Mouse (Mus musculus) urinary bladder, postnatal 10 days (tissue): ENCODE measurements around the gene Man1a2.

Experiments
- DNase-seq: peaks from one replicate; pipeline ENCODE4 v3.0.0; 2022; ENCODE audit warnings: low spot score

Man1a2 gene

GRCm38 (mm10) chr3:100684234-100684975 lies 898 bp downstream of the Man1a2 start:
- no peak for DNase-seq

- DNase-seq: no peak
These were observed 2.5 kb downstream of the Man1a2 start for GRCm38 (mm10) chr3:100682841-100683240.

DNA sequence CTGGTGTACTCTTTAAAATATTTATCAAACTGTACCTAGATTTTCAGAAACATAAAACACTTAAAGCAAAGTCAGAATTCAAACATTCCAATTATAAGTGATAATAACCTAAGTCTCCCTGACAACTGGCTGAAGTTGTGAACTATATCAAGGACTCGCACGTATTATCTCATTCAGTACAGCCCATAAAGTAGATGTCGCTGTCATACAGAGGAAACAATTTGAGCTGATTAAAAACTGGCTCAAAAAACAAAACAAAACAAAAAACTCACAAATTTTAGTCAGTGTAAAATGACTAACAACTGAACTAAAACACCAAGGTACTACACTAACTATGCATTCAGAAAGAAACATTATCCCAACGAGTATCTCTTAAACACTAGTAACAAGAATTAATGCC lies 3.0 kb downstream of the Man1a2 start:
- DNase-seq: no peak

- DNase-seq: no peak
These were observed 3.7 kb downstream of the Man1a2 start for GRCm38 (mm10) chr3:100681448-100682092.

- no peak for DNase-seq
These were observed 5.1 kb downstream of the Man1a2 start for GRCm38 (mm10) chr3:100680226-100680625.

GRCm38 (mm10) chr3:100678951-100679570 lies 6.2 kb downstream of the Man1a2 start:
- no peak for DNase-seq

DNA sequence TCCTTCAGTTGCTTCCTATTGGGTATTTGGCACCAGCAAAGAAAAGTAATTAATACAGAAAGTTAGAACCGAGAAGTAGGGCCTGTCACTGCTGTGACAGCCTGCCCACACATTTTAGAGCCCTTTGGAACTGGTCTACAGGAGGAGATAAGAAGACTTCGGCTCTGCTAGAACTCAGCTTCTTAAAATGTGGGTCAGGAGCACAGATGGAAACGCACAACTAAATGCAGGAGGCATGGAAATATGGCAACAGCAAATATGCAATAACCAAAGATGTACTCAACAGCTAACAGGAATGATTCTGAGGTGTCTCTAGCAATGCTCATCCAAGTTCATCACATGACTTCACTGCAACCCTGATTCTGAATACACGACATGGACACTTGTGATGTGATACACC lies 10.2 kb downstream of the Man1a2 start:
- no peak for DNase-seq

DNA sequence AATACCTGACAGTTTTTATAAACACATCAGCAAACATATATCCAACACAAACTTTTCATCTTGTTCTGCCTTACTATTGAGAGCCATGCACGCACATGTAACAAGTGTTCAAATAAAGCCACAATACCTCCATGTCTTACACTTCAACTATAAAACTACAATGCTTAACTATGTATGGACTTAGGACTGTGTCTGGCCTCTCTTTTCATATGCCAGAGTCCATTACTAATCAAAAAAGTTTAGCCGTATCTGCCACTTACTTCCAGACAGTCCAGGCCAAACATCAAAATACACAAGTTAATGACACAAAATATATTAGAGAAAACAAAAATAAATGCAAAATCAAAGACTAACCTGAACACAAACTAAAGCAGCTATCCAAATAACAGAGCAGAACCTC lies 14.9 kb downstream of the Man1a2 start:
- DNase-seq: no peak

- no peak for DNase-seq
These were observed 32.0 kb downstream of the Man1a2 start for GRCm38 (mm10) chr3:100653291-100653690.

DNA sequence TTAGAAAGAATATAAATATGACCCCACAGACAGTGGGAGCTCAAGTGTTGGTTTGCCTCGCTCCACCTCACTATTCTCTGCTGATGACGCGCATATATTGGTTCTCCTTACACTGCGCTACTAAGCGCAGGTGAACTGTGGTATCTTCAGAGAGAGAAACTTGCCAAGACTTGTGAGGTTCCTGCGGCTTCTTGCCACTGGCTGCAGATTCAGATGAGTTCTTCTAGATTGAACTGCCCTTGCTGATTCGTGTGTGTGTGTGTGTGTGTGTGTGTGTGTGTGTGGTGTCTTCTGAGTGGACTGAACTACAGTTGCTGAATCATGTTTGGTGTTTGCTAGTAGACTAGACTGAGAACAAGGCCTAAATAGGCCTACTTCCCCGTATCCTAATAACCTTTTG lies 43.7 kb downstream of the Man1a2 start:
- DNase-seq: no peak

GRCm38 (mm10) chr3:100636255-100636654 lies 49.0 kb downstream of the Man1a2 start:
- no peak for DNase-seq

DNA sequence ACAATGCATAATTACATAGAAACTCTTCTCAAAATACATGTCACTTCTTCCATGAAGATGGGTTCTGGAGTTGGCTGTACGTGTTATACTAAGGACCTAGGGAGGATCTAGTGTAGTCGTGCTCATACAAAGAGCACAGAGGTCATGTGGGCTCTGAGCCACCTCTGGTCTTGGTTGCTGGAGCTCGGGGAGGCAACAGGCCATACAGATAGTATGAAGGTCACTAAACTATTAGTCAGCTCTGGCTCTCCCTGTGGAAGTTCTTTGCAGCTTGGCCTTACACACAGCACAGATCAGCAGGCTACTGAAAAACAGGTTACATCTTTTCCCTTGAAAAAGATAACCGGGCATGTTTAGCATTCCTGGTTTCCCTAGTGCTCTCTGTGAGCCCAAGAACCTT lies 50.5 kb downstream of the Man1a2 start:
- no peak for DNase-seq

- DNase-seq: no peak
These were observed 66.8 kb downstream of the Man1a2 start for GRCm38 (mm10) chr3:100618511-100618910.

DNA sequence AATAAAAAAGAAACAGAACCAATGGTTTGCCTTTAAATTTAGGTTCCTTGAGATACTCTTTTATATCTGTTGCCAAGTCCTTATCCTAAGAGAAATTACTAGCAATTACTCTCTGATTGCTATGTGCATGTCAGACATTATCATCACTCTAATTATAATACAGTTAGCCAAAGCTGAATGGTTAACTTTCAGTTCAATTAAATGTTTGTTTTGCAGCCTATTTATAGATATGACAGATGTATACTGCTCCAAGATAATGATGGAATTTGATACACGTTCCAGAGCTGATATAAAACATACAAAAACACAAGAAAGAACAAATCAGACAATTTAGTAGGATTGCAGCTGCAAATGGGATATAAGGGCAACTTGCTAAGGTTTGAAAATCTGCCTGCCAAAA lies 74.4 kb downstream of the Man1a2 start:
- DNase-seq: no peak

DNA sequence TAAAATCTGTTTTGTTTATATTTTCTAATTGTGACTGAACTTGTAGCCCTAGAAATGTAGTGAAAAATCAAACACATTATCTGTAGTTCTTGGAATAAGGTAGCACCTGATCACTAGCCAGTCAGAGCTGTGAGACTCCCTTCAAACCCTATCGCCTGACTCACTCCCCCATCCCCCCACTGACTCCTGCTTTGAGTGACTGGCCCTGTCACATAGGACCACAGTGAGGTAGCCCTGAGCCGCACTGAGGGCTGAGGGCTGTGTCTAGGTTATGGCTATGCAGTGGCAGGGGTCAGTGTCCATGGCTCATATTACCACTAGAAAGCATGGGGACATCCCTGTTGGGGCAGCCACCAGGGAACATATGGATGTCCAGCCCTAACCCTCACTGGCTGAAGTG lies 80.8 kb downstream of the Man1a2 start:
- no peak for DNase-seq

DNA sequence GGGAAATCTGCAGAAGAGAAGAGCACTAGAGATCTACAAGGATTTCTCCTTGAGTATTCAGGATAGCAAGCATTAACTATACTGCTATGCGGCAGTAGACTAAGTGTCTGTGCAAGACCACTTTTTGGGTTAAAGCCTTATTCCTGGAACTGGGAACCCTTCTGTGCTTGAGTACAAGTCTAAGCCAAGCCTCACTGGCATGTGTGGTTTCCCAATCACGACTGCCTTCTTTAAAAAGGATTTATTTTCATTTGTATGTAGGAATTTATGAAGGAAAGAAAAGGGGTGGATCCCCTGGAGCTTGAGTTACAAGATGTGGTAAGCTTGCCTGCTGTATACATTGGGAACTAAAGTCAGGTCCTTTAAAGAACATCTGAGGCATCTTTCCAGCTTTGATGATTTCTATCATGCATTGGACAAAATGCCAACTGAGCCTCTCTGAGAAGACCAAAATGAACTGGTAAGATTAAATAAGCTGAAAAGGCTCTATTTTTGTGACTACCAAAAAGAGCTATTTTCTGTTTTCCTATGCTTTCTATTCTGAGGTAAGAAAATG lies 86.0 kb downstream of the Man1a2 start:
- DNase-seq: no peak

DNA sequence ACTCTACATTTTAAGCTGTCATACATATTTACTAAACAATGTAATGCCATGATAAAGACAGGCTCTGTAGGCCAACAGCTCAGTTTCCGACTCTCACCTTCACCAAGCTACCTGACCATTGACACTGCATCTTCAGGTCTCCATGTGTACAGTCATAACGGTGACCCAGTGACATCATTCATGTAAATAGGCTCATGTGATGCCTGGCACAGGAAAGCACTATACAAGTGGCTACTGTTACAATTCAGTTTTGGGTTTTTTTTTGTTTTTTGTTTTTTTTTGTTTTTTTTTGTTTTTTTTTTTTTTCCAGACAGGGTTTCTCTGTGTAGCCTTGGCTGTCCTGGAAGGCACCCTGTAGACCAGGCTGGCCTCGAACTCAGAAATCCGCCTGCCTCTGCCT lies 94.2 kb downstream of the Man1a2 start:
- no peak for DNase-seq

- no peak for DNase-seq
These were observed 102.5 kb downstream of the Man1a2 start for GRCm38 (mm10) chr3:100582721-100583355.

DNA sequence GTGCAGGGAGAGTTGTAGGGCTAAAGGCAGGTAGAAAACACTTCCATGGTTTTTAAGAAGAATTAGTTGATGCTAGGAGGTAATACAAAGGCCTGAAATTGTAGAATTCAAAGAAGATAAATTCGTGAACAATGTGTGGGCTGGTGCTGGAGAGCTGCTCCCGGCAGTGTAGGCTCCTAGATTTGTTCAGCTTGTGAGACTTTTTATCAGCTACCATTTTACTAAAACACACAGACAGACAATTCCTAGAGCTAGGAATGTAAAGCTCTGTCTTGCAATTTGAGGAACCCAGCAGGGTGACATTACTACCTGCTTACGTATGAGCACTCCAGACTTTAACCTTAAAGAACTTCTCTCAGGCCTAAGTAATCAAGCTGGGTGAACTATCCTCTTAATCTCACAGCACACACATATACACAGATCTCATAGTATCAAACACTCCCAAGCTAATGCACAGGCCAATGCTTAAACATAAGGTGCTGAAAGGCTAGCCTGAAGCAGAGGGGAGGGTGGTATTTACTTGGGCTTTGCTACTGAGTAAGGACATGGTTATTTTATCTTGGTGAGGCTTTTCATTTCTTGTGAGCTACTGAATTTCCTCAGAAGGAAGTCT lies 112.6 kb downstream of the Man1a2 start:
- DNase-seq: no peak

DNA sequence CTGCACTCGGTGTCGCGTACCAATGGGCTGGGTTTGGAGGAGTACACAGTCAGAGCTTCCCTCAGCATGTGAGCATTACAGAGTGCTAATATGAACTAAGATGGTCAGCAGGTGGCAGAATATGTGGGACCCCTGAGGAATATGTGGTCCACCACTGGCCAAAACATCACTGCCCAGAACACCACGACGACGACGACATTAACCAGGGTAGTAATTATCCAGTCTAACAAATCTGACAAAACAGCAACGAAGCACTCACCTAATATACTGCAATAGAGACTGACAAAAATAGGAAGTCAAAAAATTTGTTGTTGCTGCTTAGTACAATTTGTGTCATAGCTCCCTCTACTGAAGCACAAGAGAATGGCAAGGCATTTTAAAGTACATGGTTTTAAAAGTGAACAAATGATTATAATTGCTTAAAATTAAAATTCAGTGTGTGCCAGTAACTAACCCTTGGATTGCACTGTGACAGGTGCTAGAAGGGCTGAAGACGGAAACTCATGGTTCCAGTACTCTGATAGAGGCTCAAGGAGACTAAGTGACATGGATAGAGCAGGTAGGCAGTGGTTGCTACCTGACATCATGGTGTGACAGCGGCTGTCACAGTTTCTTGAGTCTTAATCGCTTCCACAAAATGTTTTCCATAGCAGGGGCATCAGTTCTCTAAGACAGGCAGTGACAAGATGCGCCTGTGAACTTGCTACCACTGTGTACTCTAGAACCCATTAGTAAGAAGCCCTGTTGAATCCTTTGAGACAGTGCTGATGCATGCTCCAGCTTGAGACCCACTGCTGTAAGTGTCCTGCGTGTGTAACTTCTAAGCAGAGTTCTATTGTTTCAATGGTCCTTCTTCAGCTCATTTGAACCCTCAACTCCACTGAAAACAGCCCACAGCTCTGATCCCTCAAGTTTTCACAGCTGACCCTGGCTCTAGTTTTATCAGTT lies 116.6 kb downstream of the Man1a2 start:
- DNase-seq: no peak

GRCm38 (mm10) chr3:100563565-100563964 lies 121.7 kb downstream of the Man1a2 start:
- DNase-seq: no peak
